Mouse (Mus musculus) midbrain, embryonic 11.5 days (tissue): ENCODE results near the gene Specc1. TPM values are rescaled to one million over a fixed set of nuclear protein-coding genes. Genes with fewer than 3 reads are reported as not detected.

Experiments used
- ATAC-seq: fragments of 200-750 bp; cut with Nextera tagmentation; 2 replicates; pipeline ENCODE4 v1.8.0; 2017; ENCODE audit warnings: moderate TSS enrichment, moderate library complexity; ENCODE audit not compliant: low FRiP score
- DNase-seq: peaks from one replicate; pipeline ENCODE4 v3.0.0; 2015; ENCODE audit warnings: low spot score; ENCODE audit errors: missing footprints
- H3K27ac ChIP-seq: fragments of 300-500 bp; sonication (generic); 2 replicates; pipeline ENCODE4 v1.5.1; 2014; ENCODE audit warnings: low read depth, low read length
- H3K27me3 ChIP-seq: fragments of 300-500 bp; sonication (generic); 2 replicates; pipeline ENCODE4 v1.6.1; 2014; ENCODE audit warnings: mild to moderate bottlenecking, low read length, moderate library complexity, mixed read lengths; ENCODE audit not compliant: control insufficient read depth, insufficient read depth
- H3K36me3 ChIP-seq: fragments of 300-500 bp; sonication (generic); 2 replicates; pipeline ENCODE4 v1.6.1; 2014; ENCODE audit warnings: mild to moderate bottlenecking, low read length, moderate library complexity, mixed read lengths; ENCODE audit not compliant: control insufficient read depth, insufficient read depth
- H3K4me1 ChIP-seq: fragments of 300-500 bp; sonication (generic); 2 replicates; pipeline ENCODE4 v1.6.1; 2014; ENCODE audit warnings: low read length; ENCODE audit not compliant: control insufficient read depth, insufficient read depth
- H3K4me2 ChIP-seq: fragments of 300-500 bp; sonication (generic); 2 replicates; pipeline ENCODE4 v1.6.1; 2014; ENCODE audit warnings: mild to moderate bottlenecking, moderate library complexity
- H3K4me3 ChIP-seq: fragments of 300-500 bp; sonication (generic); 2 replicates; pipeline ENCODE4 v1.5.1; 2014; ENCODE audit warnings: low read depth, low read length
- H3K9ac ChIP-seq: fragments of 300-500 bp; sonication (generic); 2 replicates; pipeline ENCODE4 v1.6.1; 2014; ENCODE audit warnings: low read length
- H3K9me3 ChIP-seq: fragments of 300-500 bp; sonication (generic); 2 replicates; pipeline ENCODE4 v1.6.1; 2016; ENCODE audit warnings: low read length; ENCODE audit not compliant: control insufficient read depth
- WGBS: fragments of 180-500 bp; shearing (Covaris S2); extraction: QIAGEN DNeasy Blood & Tissue Kit; methylation state at CpG from one replicate; pipeline ENCODE4 v1.1.7; 2014; 5-methylcytosine and 5-hydroxymethylcytosine counted together
- polyA plus RNA-seq: library from polyadenylated mRNA; unstranded; fragments of >200 nt; fragmentation: Nextera tagmentation; extraction: Ambion mirVana; gene quantifications from 2 replicates; pipeline ENCODE4 v1.2.1, GENCODE M21; 2014

Gene Specc1
- polyA plus RNA-seq, 1 experiment from 2014 or later, result 15.8 TPM

GRCm38 (mm10) chr11:62164357-62164756 is 207.8 kb downstream of the Specc1 start:
- Histone ChIP-seq H3K36me3 (no peaks in the 10 kb centered on the region), H3K4me2 (no peak overlapping the region), H3K4me3 (no peak overlapping the region), H3K27me3 (no peaks in the 10 kb centered on the region), H3K9ac (no peak overlapping the region), H3K9me3 (no peaks in the 10 kb centered on the region), H3K4me1 (peaks cover 5% of the 10 kb centered on the region; the same call in 1 of the 2 replicates), H3K27ac (no peak overlapping the region)
- DNase-seq (no peak), ATAC-seq (no peak)
- 91% methylated on average over 3 of the region's 3 CpGs for WGBS

GRCm38 (mm10) chr11:62166503-62166902 is 209.9 kb downstream of the Specc1 start:
- H3K4me2 ChIP-seq, result no peak overlapping the region
- DNase-seq (no peak), ATAC-seq (no peak)
- no peaks in the 10 kb centered on the region for H3K27me3 ChIP-seq
- H3K9ac ChIP-seq, result no peak overlapping the region
- H3K4me1 ChIP-seq, result peaks cover 5% of the 10 kb centered on the region; the same call in 1 of the 2 replicates
- H3K9me3 ChIP-seq, result no peaks in the 10 kb centered on the region
- no peak overlapping the region for H3K27ac ChIP-seq
- no peak overlapping the region for H3K4me3 ChIP-seq
- no peaks in the 10 kb centered on the region for H3K36me3 ChIP-seq
- 71% methylated on average over 3 of the region's 3 CpGs for WGBS

DNA sequence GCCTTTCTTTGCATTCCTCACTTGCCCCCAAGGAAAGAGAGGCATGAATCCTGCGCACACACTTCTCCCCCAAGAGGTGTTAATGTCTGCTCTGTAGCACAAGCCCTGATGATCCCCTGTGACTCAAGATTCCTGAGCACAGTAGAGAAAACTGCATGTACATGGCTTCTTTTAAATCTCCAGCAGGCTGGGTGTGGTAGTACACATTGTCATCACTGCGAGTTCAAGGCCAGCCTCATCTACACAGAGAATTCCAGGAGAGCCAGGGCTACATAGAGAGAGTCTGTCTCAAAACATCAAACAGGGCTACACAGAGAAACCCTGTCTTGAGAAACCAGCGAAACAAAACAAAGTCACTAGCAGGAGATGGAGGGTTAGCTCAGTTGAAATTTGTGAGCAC is 211.6 kb downstream of the Specc1 start:
- no peak for ATAC-seq
- peak; percentile 79 for DNase-seq
- H3K4me3 ChIP-seq, result no peak overlapping the region
- no peak overlapping the region for H3K27ac ChIP-seq
- H3K27me3 ChIP-seq, result no peaks in the 10 kb centered on the region
- no peaks in the 10 kb centered on the region for H3K36me3 ChIP-seq
- 87% methylated on average over 3 of the region's 3 CpGs for WGBS
- peaks cover 5% of the 10 kb centered on the region; the same call in 1 of the 2 replicates for H3K4me1 ChIP-seq
- H3K9ac ChIP-seq, result no peak overlapping the region
- H3K4me2 ChIP-seq, result no peak overlapping the region
- H3K9me3 ChIP-seq, result no peaks in the 10 kb centered on the region

- Histone ChIP-seq H3K4me1 (no peaks in the 10 kb centered on the region), H3K36me3 (no peaks in the 10 kb centered on the region), H3K9me3 (no peaks in the 10 kb centered on the region), H3K9ac (no peak overlapping the region), H3K27me3 (no peaks in the 10 kb centered on the region), H3K4me3 (no peak overlapping the region), H3K27ac (no peak overlapping the region), H3K4me2 (no peak overlapping the region)
- no peak for ATAC-seq
- no peak for DNase-seq
- WGBS, result 92% methylated on average over 10 of the region's 10 CpGs
Observed at GRCm38 (mm10) chr11:62177395-62178113, 221.0 kb downstream of the Specc1 start.

DNA sequence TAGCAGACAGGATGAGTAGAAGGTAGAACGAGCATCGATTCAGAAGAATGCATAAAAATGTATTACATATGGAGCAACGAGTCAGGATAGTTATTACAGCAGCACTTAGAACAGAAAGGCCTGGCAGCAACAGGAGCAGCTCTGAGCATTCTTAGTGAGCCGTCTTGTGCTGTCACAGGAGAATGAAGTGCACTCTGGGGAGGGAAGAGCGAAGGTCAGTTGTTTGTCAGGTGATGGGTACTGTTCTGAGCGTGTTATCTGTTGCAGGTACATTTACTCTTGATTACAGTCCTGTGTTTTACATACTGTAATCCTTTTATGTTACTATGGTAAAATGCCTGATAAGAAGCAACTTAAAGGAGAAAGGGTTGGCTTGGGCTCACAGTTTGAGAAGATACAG is 224.2 kb downstream of the Specc1 start:
- Histone ChIP-seq H3K9me3 (no peaks in the 10 kb centered on the region), H3K4me2 (no peak overlapping the region), H3K27me3 (no peaks in the 10 kb centered on the region), H3K36me3 (no peaks in the 10 kb centered on the region), H3K9ac (no peak overlapping the region), H3K4me3 (no peak overlapping the region), H3K4me1 (no peaks in the 10 kb centered on the region), H3K27ac (no peak overlapping the region)
- WGBS, result 93% methylated on average over 6 of the region's 6 CpGs
- DNase-seq (no peak), ATAC-seq (no peak)

DNA sequence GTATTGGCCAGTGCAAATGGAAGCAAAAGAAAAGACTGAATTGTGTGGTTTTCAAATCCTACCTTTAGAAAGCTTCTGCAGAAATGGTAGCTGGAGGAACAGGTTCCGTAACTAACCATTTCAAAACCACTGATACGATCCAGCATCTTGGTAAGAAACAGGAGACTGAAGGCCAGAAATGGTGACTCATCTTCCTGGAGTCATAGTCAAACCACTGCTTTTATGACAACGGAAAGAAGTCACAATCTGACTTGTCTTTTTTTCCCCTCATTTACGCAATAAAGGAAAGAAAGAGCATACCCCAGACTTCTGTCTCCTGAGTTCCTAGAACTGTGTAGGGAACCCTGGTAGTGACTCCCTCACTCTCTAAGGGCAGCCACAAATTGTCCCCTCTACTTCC is 228.3 kb downstream of the Specc1 start:
- no peak overlapping the region for H3K4me3 ChIP-seq
- H3K9ac ChIP-seq, result no peak overlapping the region
- H3K27ac ChIP-seq, result no peak overlapping the region
- peak; percentile 69 for DNase-seq
- no peaks in the 10 kb centered on the region for H3K4me1 ChIP-seq
- 88% methylated on average over 4 of the region's 4 CpGs for WGBS
- H3K4me2 ChIP-seq, result no peak overlapping the region
- ATAC-seq, result no peak
- no peaks in the 10 kb centered on the region for H3K9me3 ChIP-seq
- no peaks in the 10 kb centered on the region for H3K27me3 ChIP-seq
- H3K36me3 ChIP-seq, result no peaks in the 10 kb centered on the region

- H3K4me1 ChIP-seq, result no peaks in the 10 kb centered on the region
- H3K36me3 ChIP-seq, result no peaks in the 10 kb centered on the region
- no peak overlapping the region for H3K4me3 ChIP-seq
- H3K4me2 ChIP-seq, result no peak overlapping the region
- WGBS, result 93% methylated on average over 8 of the region's 8 CpGs
- H3K27ac ChIP-seq, result no peak overlapping the region
- no peaks in the 10 kb centered on the region for H3K9me3 ChIP-seq
- H3K9ac ChIP-seq, result no peak overlapping the region
- no peaks in the 10 kb centered on the region for H3K27me3 ChIP-seq
- ATAC-seq (no peak), DNase-seq (no peak)
Observed at GRCm38 (mm10) chr11:62187074-62187473, 230.5 kb downstream of the Specc1 start.

GRCm38 (mm10) chr11:62192050-62192449 is 235.5 kb downstream of the Specc1 start:
- 84% methylated on average over 3 of the region's 3 CpGs for WGBS

GRCm38 (mm10) chr11:62193116-62193515 is 236.6 kb downstream of the Specc1 start:
- Histone ChIP-seq H3K36me3 (no peaks in the 10 kb centered on the region), H3K9me3 (no peaks in the 10 kb centered on the region), H3K27ac (no peak overlapping the region), H3K9ac (no peak overlapping the region), H3K4me1 (no peaks in the 10 kb centered on the region), H3K4me3 (no peak overlapping the region), H3K27me3 (no peaks in the 10 kb centered on the region), H3K4me2 (no peak overlapping the region)
- no peak for ATAC-seq
- WGBS, result 89% methylated on average over 3 of the region's 3 CpGs
- DNase-seq, result no peak

More at GRCm38 (mm10) chr11:62192050-62192449, 235.5 kb downstream of the Specc1 start:
- Histone ChIP-seq H3K4me1 (no peaks in the 10 kb centered on the region), H3K4me3 (no peak overlapping the region), H3K27me3 (no peaks in the 10 kb centered on the region), H3K27ac (no peak overlapping the region), H3K9ac (no peak overlapping the region), H3K36me3 (no peaks in the 10 kb centered on the region), H3K4me2 (no peak overlapping the region), H3K9me3 (no peaks in the 10 kb centered on the region)
- no peak for DNase-seq
- ATAC-seq, result no peak
